Mouse (Mus musculus) cortical plate, adult 2 months (tissue): ENCODE measurements around the gene Nckap1.

Experiments
- CTCF ChIP-seq: fragments of 200-500 bp; IDR thresholded peaks from 2 replicates; pipeline ENCODE4 v1.5.1; 2011; ENCODE audit warnings: mild to moderate bottlenecking, control low read depth, low read length; ENCODE audit not compliant: insufficient read depth; ENCODE audit errors: extremely low read depth
- POLR2A ChIP-seq: fragments of 200-500 bp; IDR thresholded peaks from 2 replicates; pipeline ENCODE4 v1.6.1; 2011; ENCODE audit warnings: mild to moderate bottlenecking, low read length, control low read depth; ENCODE audit not compliant: insufficient read depth; ENCODE audit errors: extremely low read depth

DNA sequence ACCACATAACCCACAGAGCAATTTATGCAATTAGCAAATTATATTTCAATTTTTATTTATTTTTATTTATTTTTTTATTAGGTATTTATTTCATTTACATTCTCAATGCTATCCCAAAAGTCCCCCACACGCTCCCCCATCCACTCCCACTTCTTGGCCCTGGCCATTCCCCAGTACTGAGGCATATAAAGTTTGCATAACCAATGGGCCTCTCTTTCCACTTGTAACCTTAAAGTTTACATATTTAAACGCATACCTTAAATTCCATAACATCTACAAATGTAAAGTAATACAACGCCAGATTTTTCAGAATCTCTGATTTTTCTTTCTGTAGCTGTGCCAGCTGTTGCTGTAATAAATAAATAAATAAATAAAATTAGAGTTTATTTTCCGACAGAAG is 26.7 kb downstream of the Nckap1 start:
- no peak for TF ChIP-seq CTCF
- no peak for TF ChIP-seq POLR2A
